Mouse (Mus musculus) brain, embryonic 14.5 days (tissue): Measurements from ENCODE around the gene Plcl2. TPM values are rescaled to one million over a fixed set of nuclear protein-coding genes. Genes with fewer than 3 reads are reported as not detected.

Source experiments
- DNase-seq: peaks from one replicate; pipeline ENCODE4 v3.0.0-alpha.2; 2011; ENCODE audit warnings: low read depth
- CTCF ChIP-seq: fragments of 200-500 bp; IDR thresholded peaks from 2 replicates; pipeline ENCODE4 v1.5.1; 2012; ENCODE audit warnings: inconsistent platforms, mild to moderate bottlenecking, moderate library complexity, borderline replicate concordance; ENCODE audit not compliant: insufficient read depth, insufficient read length; ENCODE audit errors: extremely low read depth
- POLR2A ChIP-seq: fragments of 200-500 bp; IDR thresholded peaks from 2 replicates; pipeline ENCODE4 v1.6.1; 2012; ENCODE audit warnings: mild to moderate bottlenecking, inconsistent platforms, borderline replicate concordance; ENCODE audit not compliant: poor library complexity, insufficient read depth, insufficient read length, severe bottlenecking; ENCODE audit errors: extremely low read depth
- polyA plus RNA-seq: library from polyadenylated mRNA; depleted of rRNA; stranded (reverse); fragments of >200 nt; gene quantifications from 2 replicates; pipeline ENCODE4 v1.2.3, GENCODE M21; 2012; rRNA removed

Plcl2 gene
- 15.0 and 20.2 TPM in 2 replicates for polyA plus RNA-seq

DNA sequence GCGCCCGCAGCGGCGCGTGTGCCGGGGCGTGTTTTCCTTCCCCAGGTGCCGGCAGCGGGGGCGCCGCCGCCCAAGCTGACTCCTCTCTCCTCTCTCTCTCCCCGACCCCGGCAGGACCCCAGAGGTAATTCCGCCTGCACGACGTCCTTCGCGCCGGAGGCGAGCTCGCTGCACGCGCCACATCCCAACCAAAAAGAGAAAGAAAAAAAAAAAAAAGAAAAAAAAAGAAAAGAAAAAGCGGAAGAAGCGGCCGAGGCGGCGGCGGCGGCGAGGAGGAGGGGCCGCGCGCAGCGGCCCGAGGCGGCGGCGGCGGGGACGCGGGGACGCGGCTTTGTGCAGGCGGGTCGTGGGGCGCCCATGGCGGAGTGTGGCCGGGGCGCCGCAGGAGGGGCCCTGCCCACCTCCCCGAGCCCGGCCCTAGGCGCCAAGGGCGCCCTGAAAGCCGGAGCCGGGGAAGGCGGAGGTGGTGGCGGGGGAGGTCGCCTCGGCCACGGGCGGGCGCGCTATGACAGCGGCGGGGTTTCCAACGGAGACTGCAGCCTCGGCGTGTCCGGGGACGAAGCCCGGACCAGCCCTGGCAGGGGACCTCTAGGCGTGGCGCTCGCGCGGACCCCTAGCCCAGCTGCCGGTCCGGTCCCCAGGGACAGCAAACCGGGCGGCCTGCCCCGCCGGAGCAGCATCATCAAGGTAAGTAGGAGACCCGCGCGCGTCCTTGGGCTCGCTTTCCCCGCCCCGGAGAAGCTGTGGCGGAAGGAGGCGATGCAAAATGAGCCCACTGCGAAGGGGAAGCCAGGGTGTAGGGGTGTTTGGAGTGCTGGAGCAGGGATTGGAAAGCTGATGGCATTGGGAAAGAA, at the start of gene Plcl2:
Plcl2 (plus strand) TSS at position 153 of the 854 bp plus-strand sequence.
- TF ChIP-seq CTCF (no peak), POLR2A (0 out of 2 replicates have a peak, but pooled peaks have one; percentile 21)
- DNase-seq, result peak; percentile 74

DNA sequence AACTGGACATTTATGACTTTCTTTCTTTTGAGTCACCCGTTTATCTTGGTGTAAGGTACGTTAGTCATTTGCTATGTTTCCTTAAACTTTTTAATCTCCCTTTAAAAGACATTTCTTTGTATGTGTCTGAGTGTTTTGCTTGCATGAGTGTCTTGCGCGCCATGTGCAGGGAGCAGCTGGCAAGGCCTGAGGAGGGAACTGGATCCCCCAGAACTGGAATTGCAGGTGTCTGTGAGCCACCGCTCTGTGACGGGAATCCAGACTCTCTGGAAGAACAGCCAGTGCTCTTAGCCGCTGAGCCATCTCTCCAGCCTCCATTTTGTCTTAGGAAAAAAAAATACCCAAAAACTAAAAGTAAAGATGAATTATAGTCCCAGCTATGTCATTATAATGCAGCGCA, 48.9 kb upstream of the Plcl2 start:
- TF ChIP-seq POLR2A (no peak), CTCF (no peak)
- peak; percentile 31 for DNase-seq

- DNase-seq, result no peak
- TF ChIP-seq POLR2A (no peak), CTCF (no peak)
These were observed 41.8 kb upstream of the Plcl2 start for GRCm38 (mm10) chr17:50467438-50467837.

DNA sequence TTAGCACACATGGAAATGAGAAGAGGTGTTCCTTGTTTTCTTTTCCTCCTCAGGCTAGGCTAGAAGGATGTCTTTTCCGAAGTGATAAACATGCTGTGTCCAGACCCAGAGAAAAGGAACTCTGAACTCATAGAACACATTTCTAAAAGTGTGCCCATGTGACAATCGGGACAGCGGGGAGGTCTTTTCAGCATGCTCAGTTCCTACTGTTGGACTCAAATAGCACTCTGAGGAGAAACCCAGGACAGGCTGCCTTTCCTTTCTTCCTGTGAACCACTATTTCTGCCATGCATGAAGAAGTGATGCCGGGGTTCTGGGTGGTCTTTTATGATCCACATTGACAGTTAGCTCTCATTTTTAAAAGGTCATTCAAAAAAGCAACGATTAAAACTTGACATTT, 40.1 kb upstream of the Plcl2 start:
- DNase-seq, result peak; percentile 15
- TF ChIP-seq POLR2A (no peak), CTCF (no peak)

DNA sequence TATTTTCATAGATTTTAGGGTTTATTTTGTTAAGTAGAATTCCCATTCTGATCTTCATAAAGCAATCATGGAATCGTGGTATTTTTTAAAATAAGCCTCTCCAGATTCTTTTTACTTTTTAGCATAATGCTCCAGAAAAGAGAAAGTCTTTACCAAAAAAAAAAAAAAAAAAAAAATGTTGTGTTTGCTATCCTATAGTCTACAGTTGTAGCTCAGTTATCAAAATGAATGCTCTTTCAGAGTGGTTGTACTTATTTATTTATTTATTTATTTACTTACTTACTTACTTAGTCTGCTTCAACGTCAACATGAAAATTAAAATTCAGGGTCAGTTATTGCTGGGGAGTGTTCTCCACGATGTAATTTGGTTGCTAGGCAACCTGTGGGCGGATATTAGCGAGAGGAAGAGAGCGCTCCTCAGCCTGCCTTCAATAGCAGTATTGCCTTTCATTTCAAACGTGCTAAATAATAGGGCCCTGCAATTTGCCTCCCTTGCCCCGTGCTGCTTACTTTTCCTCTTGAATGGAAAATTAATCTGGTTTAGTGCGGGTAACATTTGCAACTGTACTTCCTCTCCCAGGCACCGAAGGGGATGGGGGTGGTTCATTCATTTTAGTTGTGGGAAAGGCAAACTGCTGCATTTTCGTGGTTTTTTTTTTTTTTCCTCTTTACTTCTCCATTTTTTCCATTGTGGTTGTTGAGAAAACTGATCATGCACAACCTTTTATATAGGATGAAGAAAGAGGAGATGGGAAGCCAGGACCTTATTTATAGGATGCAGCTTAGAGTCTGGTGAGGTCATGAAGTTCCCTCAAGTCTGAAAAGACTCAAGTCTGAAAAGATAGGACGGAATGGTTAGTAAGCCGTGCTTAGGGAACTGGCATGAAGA, 39.4 kb upstream of the Plcl2 start:
- TF ChIP-seq POLR2A (no peak), CTCF (no peak)
- DNase-seq, result peak; percentile 94

- no peak for TF ChIP-seq POLR2A
- TF ChIP-seq CTCF, result no peak
- peak; percentile 78 for DNase-seq
These were observed 38.6 kb upstream of the Plcl2 start for GRCm38 (mm10) chr17:50470432-50471078.

DNA sequence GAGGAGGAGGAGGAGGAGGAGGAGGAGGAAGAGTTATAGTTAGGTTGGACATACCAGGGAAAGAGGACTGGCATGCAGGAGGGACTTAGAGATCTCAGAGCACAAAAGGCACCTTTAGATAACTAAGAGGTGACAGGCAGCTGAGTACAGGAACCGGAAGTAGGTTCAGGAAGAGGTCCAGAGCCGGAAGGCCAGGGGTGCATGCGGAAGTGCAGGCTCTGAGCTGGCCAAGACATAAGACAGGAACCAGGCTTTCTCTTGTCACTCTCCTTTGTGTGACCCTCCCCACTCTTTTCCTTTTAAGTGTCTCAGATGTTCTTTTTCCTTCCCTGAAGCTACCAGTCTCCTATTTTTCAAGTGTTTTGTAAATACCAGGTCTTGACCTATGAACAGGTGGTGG, 38.0 kb upstream of the Plcl2 start:
- no peak for TF ChIP-seq CTCF
- no peak for TF ChIP-seq POLR2A
- DNase-seq, result no peak

GRCm38 (mm10) chr17:50477277-50477676, 31.9 kb upstream of the Plcl2 start:
- TF ChIP-seq CTCF (no peak), POLR2A (no peak)
- no peak for DNase-seq

- no peak for DNase-seq
- TF ChIP-seq POLR2A (no peak), CTCF (no peak)
These were observed 28.3 kb upstream of the Plcl2 start for GRCm38 (mm10) chr17:50480867-50481266.

DNA sequence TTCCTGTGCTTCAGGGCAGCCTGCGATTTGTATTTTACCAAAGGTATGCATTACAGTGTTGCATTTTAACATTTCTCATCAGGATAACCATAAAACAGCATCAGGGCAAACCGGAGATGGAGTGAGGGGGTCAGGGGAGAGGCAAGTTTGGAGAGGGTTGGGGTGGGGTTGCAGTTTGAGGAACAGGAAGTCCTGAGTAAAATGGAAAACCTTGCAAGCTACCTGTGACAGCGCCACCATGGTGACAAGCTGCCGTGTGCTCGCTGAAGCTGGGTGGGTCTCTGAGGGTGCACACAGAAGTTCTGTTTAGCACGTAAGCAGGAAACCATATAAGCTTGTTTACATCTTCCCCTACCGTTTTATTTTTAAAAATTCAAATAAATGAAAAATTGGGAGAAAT, 25.5 kb upstream of the Plcl2 start:
- no peak for DNase-seq
- no peak for TF ChIP-seq POLR2A
- no peak for TF ChIP-seq CTCF

DNA sequence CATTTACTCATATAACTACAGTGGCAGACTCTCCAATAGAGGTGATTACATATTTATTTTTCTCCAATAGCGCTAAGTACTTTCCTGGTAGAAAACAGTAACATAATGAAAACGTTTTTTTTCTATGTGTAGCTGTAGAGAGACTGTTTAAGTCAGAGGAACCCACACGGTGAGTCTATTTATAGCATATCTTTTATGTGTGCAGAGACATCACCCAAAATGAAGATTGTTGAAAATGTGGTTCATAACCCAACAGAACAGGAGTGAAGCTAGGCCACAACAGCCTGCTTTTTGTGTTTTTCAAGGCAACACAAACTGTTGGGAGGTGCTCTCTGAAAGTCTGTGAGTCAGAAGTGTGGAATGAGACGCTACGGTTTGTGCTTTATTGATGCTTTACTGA, 24.2 kb upstream of the Plcl2 start:
- no peak for TF ChIP-seq POLR2A
- no peak for TF ChIP-seq CTCF
- no peak for DNase-seq

- DNase-seq, result no peak
- no peak for TF ChIP-seq POLR2A
- TF ChIP-seq CTCF, result no peak
These were observed 22.1 kb upstream of the Plcl2 start for GRCm38 (mm10) chr17:50487058-50487618.
